Mouse (Mus musculus): ENCODE measurements around the gene Pdzd7. TPM values are rescaled to one million over a fixed set of nuclear protein-coding genes. Genes with fewer than 3 reads are reported as not detected.

Gene Pdzd7
- polyA plus RNA-seq, 1 experiment from 2014 or later, result 0.33 TPM

DNA sequence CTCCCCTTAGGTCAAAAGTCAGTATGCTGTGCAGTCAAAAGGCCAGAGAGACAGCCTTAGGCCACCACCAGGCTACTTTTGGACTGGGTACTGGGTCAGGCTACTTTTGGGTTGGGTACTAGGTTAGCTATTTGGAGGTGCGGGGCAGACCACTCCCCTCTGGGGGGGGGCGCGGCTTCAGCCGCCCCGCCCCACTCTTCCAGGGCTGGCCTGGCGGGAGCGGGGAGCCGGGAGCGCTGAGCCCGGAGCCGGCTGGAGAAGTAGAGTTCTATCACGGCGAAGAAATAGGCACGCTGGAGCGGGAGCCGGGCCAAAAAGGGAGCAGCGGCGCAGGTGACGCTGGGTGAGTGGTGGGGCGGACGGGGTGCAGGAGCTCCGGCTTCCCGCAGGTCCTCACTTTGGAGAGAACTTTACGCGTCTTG, 30.5 kb downstream of the Pdzd7 start:
- no peaks in the 10 kb centered on the region for H3K9me3 ChIP-seq (ENCODE audit: control insufficient read depth, low read length)
- TF ChIP-seq EP300 (optimal IDR thresholded peaks at IDR 0.05) (no peak), CTCF (IDR thresholded peaks at IDR 0.05; ENCODE audit: low read depth) (no peak)
- H3K27me3 ChIP-seq (ENCODE audit: control insufficient read depth, insufficient read depth, low read length), result no peaks in the 10 kb centered on the region
- peak overlapping the region; percentile 95 for H3K4me2 ChIP-seq (replicated peaks; ENCODE audit: low read depth)
- peaks cover 3% of the 10 kb centered on the region; the same call in 1 of the 2 replicates for H3K36me3 ChIP-seq (ENCODE audit: control insufficient read depth, insufficient read depth, low read length)
- H3K4me1 ChIP-seq (replicated peaks; ENCODE audit: control insufficient read depth, insufficient read depth), result peaks cover 5% of the 10 kb centered on the region; the same call in 1 of the 2 replicates
- H3K9ac ChIP-seq (ENCODE audit: low read length), result peak overlapping the region; percentile 85
- DNase-seq (ENCODE audit: low spot score) (peak; percentile 82), ATAC-seq (ENCODE audit: low FRiP score, low TSS enrichment) (peak; percentile 49)
- H3K27ac ChIP-seq (replicated peaks), result peak overlapping the region; percentile 99
- peak overlapping the region; percentile 63 for H3K4me3 ChIP-seq (ENCODE audit: low read depth, low read length)
- 0% methylated on average over 22 of the region's 25 CpGs for WGBS

DNA sequence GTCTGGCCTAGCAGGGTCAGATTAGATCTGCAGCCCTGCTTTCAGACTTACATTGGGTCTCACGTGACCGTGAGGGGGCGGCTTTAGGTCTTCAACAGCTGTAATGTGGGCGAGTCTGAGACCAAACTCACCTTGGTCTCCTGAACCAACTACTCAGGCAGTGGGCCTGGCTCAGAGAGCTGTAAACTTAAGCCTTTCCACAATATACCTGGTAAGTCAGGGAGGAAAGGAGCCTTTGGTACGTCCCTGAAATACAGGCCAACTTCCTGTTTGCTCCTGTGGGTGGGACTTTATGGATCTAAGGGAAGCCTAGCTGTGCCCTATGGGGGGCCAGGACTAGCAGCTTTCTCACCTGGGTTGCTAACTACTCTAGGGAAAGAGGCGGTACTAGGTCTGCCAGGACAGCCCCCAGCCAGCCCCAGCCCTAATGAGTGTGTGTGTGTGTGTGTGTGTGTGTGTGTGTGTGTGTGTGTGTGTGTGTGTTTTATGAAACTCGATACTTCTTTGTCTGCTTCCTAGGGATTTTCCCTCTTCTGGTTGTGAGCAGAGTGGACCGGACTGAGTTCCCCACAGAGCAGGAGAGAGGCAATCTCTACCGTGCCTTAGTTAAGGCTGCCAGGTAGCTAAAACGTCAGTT, 31.1 kb downstream of the Pdzd7 start, which contains the start of gene Lzts2:
Lzts2 (plus strand) TSS at position 80 of the 637 bp plus-strand sequence.
- Histone ChIP-seq H3K27me3 (ENCODE audit: control insufficient read depth, insufficient read depth, low read length) (no peaks in the 10 kb centered on the region), H3K9me3 (ENCODE audit: control insufficient read depth, low read length) (no peaks in the 10 kb centered on the region), H3K9ac (ENCODE audit: low read length) (peak within 1 kb of the TSS; percentile 85), H3K4me1 (replicated peaks; ENCODE audit: control insufficient read depth, insufficient read depth) (peaks cover 5% of the 10 kb centered on the region; the same call in 1 of the 2 replicates), H3K4me2 (replicated peaks; ENCODE audit: low read depth) (peak within 1 kb of the TSS; percentile 95), H3K4me3 (ENCODE audit: low read depth, low read length) (peak within 1 kb of the TSS; percentile 63), H3K27ac (replicated peaks) (peak within 1 kb of the TSS; percentile 99), H3K36me3 (ENCODE audit: control insufficient read depth, insufficient read depth, low read length) (peaks cover 3% of the 10 kb centered on the region; the same call in 1 of the 2 replicates)
- DNase-seq (ENCODE audit: low spot score) (peak; percentile 87), ATAC-seq (ENCODE audit: low FRiP score, low TSS enrichment) (peak; percentile 82)
- 3% methylated on average over 10 of the region's 10 CpGs for WGBS
- TF ChIP-seq EP300 (optimal IDR thresholded peaks at IDR 0.05) (no peak), CTCF (IDR thresholded peaks at IDR 0.05; ENCODE audit: low read depth) (no peak)

DNA sequence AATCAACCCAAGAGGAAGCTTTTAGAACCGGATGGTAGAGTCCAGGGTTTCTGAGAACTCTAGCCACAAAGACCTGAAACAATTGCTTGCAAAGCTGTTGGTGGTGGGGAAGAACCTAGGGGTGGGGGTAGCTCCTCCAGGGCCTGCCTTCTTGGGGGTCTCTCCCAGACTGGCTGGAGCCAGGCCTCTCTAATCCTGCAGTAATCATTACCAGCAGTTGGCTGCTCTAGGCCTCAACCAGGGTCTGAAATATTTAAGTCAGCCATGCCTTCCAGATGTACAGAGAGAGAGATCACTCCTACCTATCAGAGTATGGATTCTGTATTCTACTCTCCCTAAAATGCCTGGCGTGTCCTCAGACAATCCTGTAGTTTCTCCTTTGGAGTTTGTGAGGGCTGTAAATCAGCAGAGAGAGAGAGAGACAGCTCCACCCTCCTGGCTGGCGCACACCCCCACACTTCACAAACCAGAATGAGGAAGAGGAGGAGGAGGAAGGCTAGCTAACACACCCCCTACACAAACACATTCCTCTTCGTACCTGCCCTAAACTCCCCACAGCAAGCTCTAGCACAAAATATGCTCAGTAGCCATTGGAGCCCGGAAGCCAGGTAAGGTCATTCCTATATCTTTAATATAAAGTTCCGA, 31.8 kb downstream of the Pdzd7 start:
- ATAC-seq (ENCODE audit: low FRiP score, low TSS enrichment) (no peak), DNase-seq (ENCODE audit: low spot score) (peak; percentile 50)
- Histone ChIP-seq H3K9me3 (ENCODE audit: control insufficient read depth, low read length) (no peaks in the 10 kb centered on the region), H3K27me3 (ENCODE audit: control insufficient read depth, insufficient read depth, low read length) (no peaks in the 10 kb centered on the region), H3K4me1 (replicated peaks; ENCODE audit: control insufficient read depth, insufficient read depth) (peaks cover 5% of the 10 kb centered on the region; the same call in 1 of the 2 replicates), H3K4me3 (ENCODE audit: low read depth, low read length) (no peak overlapping the region), H3K9ac (ENCODE audit: low read length) (peak overlapping the region; percentile 45), H3K4me2 (replicated peaks; ENCODE audit: low read depth) (peak overlapping the region; percentile 95), H3K27ac (replicated peaks) (peak overlapping the region; percentile 99), H3K36me3 (ENCODE audit: control insufficient read depth, insufficient read depth, low read length) (peaks cover 3% of the 10 kb centered on the region; the same call in 1 of the 2 replicates)
- TF ChIP-seq CTCF (IDR thresholded peaks at IDR 0.05; ENCODE audit: low read depth) (no peak), EP300 (optimal IDR thresholded peaks at IDR 0.05) (no peak)
- 43% methylated on average over 6 of the region's 6 CpGs for WGBS

DNA sequence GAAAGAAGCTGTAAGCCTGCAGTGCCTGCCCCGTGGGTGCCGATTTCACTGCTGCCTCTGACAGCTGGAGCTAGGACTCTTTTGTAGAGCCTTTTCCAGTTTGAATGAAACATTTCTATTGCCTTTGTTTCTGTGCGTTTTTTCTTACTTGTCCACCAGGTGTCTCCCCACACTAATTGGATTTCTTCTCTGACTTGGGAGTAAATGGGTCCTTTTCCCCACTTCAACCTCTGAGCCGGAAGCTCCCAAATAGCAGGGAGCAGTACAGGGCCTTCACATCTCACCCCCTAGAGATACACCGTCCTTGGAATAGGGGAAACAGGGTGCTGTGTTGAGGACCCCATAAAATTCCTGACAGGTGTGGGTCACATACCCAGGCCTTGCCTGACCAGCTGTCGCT, 32.9 kb downstream of the Pdzd7 start:
- H3K27me3 ChIP-seq (ENCODE audit: control insufficient read depth, insufficient read depth, low read length), result no peaks in the 10 kb centered on the region
- H3K9me3 ChIP-seq (ENCODE audit: control insufficient read depth, low read length), result no peaks in the 10 kb centered on the region
- 29% methylated on average over 6 of the region's 6 CpGs for WGBS
- no peak for DNase-seq (ENCODE audit: low spot score)
- H3K36me3 ChIP-seq (ENCODE audit: control insufficient read depth, insufficient read depth, low read length), result peaks cover 3% of the 10 kb centered on the region; the same call in 1 of the 2 replicates
- no peak for ATAC-seq (ENCODE audit: low FRiP score, low TSS enrichment)
- peak overlapping the region; percentile 76 for H3K27ac ChIP-seq (replicated peaks)
- H3K4me3 ChIP-seq (ENCODE audit: low read depth, low read length), result no peak overlapping the region
- TF ChIP-seq CTCF (IDR thresholded peaks at IDR 0.05; ENCODE audit: low read depth), result peak; percentile 83
- TF ChIP-seq EP300 (optimal IDR thresholded peaks at IDR 0.05), result no peak
- no peak overlapping the region for H3K9ac ChIP-seq (ENCODE audit: low read length)
- H3K4me1 ChIP-seq (replicated peaks; ENCODE audit: control insufficient read depth, insufficient read depth), result peaks cover 5% of the 10 kb centered on the region; the same call in 1 of the 2 replicates
- no peak overlapping the region for H3K4me2 ChIP-seq (replicated peaks; ENCODE audit: low read depth)

DNA sequence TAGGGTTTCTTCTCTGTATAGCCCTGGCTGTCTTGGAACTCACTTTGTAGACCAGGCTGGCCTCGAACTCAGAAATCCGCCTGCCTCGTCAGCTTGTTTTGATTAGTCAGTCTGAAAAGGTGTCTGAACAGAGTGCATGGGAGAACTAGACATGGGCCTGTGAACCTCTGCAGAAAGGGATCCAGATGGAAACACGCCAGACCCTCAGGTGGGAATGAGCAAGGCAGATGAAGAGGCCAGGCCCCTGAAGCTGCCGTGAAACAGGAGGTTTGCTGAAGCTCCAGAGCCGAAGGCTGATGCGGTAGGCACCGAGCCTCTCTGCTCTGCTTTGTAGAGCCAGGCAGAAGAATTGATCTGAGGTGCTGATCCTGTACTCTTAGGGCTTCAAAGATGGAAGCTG, 33.3 kb downstream of the Pdzd7 start:
- no peak overlapping the region for H3K4me2 ChIP-seq (replicated peaks; ENCODE audit: low read depth)
- H3K4me3 ChIP-seq (ENCODE audit: low read depth, low read length), result no peak overlapping the region
- ATAC-seq (ENCODE audit: low FRiP score, low TSS enrichment) (no peak), DNase-seq (ENCODE audit: low spot score) (no peak)
- peaks cover 3% of the 10 kb centered on the region; the same call in 1 of the 2 replicates for H3K36me3 ChIP-seq (ENCODE audit: control insufficient read depth, insufficient read depth, low read length)
- H3K27me3 ChIP-seq (ENCODE audit: control insufficient read depth, insufficient read depth, low read length), result no peaks in the 10 kb centered on the region
- TF ChIP-seq EP300 (optimal IDR thresholded peaks at IDR 0.05), result no peak
- no peak for TF ChIP-seq CTCF (IDR thresholded peaks at IDR 0.05; ENCODE audit: low read depth)
- H3K4me1 ChIP-seq (replicated peaks; ENCODE audit: control insufficient read depth, insufficient read depth), result peaks cover 5% of the 10 kb centered on the region; the same call in 1 of the 2 replicates
- H3K9me3 ChIP-seq (ENCODE audit: control insufficient read depth, low read length), result no peaks in the 10 kb centered on the region
- 86% methylated on average over 8 of the region's 8 CpGs for WGBS
- H3K27ac ChIP-seq (replicated peaks), result no peak overlapping the region
- H3K9ac ChIP-seq (ENCODE audit: low read length), result no peak overlapping the region
